16 mouse cellular contexts compared by ENCODE assay signal in genomic region chr11:105557285-105557684, GRCm38 (mm10). TPM values are rescaled to one million over a fixed set of nuclear protein-coding genes. Genes with fewer than 3 reads are reported as not detected.
A peak's percentile ranks its signal among the peaks of the same experiment; 100 is the strongest.
DNase-seq lines count a peak whose midpoint lies in the region; ATAC-seq lines count a peak whose summit lies in the region.
"Had no signal": no experiment of that assay in that cellular context is flagged by ENCODE, and none has a peak within 500 bp of the region (broad histone marks: within the 10 kb centered on the region; RNA-seq: fewer than 3 reads in every experiment).

No protein-coding gene starts in this region.

- no peak for DNase-seq in heart, embryonic 10.5 days (ENCODE audit: low spot score)
- no peak for DNase-seq in heart, adult 9 months (ENCODE audit: low spot score in 2 of 2)
- DNase-seq in brain, adult 2 months (ENCODE audit: low read depth, low spot score), result peak; percentile 61
- DNase-seq in midbrain, embryonic 11.5 days (ENCODE audit: low spot score, missing footprints), result no peak
- DNase-seq in cerebellum, postnatal 36 days, result no peak
- no peak for DNase-seq in cerebellum, postnatal 4 days (ENCODE audit: low spot score in 2 of 2)
- DNase-seq: adrenal gland, postnatal 14 days; cerebellum, adult 11 months; heart, postnatal 14 days; right cerebral cortex, adult 18-20 months had no signal

- ATAC-seq in forebrain, embryonic 13.5 days, result 0 out of 2 replicates have a peak, but pooled peaks have one; percentile 50
- 0 out of 2 replicates have a peak, but pooled peaks have one; percentile 42 for ATAC-seq in midbrain, embryonic 11.5 days (ENCODE audit: low FRiP score)
- ATAC-seq in megakaryocyte progenitor cell, adult 5-6 weeks (replicated peaks; ENCODE audit: poor library complexity), result no peak
- ATAC-seq: intestine, postnatal 0 days had no signal

- H3K4me3 ChIP-seq in heart, embryonic 10.5 days, result no peak overlapping the region
- no peak overlapping the region for H3K4me3 ChIP-seq in forebrain, embryonic 13.5 days
- H3K4me3 ChIP-seq in midbrain, embryonic 11.5 days (ENCODE audit: low read depth, low read length), result no peak overlapping the region
- H3K4me3 ChIP-seq: embryonic facial prominence, embryonic 12.5 days; limb, embryonic 15.5 days had no signal

- no peak overlapping the region for H3K9ac ChIP-seq in forebrain, embryonic 13.5 days
- H3K9ac ChIP-seq in midbrain, embryonic 11.5 days (ENCODE audit: low read length), result no peak overlapping the region
- H3K9ac ChIP-seq: embryonic facial prominence, embryonic 12.5 days; limb, embryonic 15.5 days had no signal

- H3K27ac ChIP-seq in heart, embryonic 10.5 days, result peak overlapping the region; percentile 64; the same call in 1 of the 2 replicates
- no peak overlapping the region for H3K27ac ChIP-seq in forebrain, embryonic 13.5 days
- H3K27ac ChIP-seq in midbrain, embryonic 11.5 days (ENCODE audit: low read depth, low read length), result no peak overlapping the region
- H3K27ac ChIP-seq: embryonic facial prominence, embryonic 12.5 days; limb, embryonic 15.5 days; macrophage had no signal

- no peaks in the 10 kb centered on the region for H3K36me3 ChIP-seq in heart, embryonic 10.5 days
- no peaks in the 10 kb centered on the region for H3K36me3 ChIP-seq in forebrain, embryonic 13.5 days (ENCODE audit: poor library complexity, severe bottlenecking)
- no peaks in the 10 kb centered on the region for H3K36me3 ChIP-seq in midbrain, embryonic 11.5 days (ENCODE audit: control insufficient read depth, insufficient read depth, low read length)
- H3K36me3 ChIP-seq: embryonic facial prominence, embryonic 12.5 days; limb, embryonic 15.5 days had no signal

- no peaks in the 10 kb centered on the region for H3K9me3 ChIP-seq in heart, embryonic 10.5 days
- no peaks in the 10 kb centered on the region for H3K9me3 ChIP-seq in forebrain, embryonic 13.5 days (replicated peaks)
- H3K9me3 ChIP-seq in midbrain, embryonic 11.5 days (ENCODE audit: control insufficient read depth, low read length), result no peaks in the 10 kb centered on the region
- H3K9me3 ChIP-seq: embryonic facial prominence, embryonic 12.5 days; limb, embryonic 15.5 days had no signal

- H3K4me2 ChIP-seq in forebrain, embryonic 13.5 days, result no peak overlapping the region
- H3K4me2 ChIP-seq in midbrain, embryonic 11.5 days, result no peak overlapping the region
- H3K4me2 ChIP-seq: embryonic facial prominence, embryonic 12.5 days; limb, embryonic 15.5 days had no signal

- peaks cover 26% of the 10 kb centered on the region for H3K4me1 ChIP-seq in heart, embryonic 10.5 days
- H3K4me1 ChIP-seq in forebrain, embryonic 13.5 days, result no peaks in the 10 kb centered on the region; the same call in 1 of the 2 replicates
- H3K4me1 ChIP-seq in midbrain, embryonic 11.5 days (ENCODE audit: control insufficient read depth, insufficient read depth, low read length), result no peaks in the 10 kb centered on the region; the same call in 1 of the 2 replicates

- H3K27me3 ChIP-seq in heart, embryonic 10.5 days (ENCODE audit: insufficient read depth, poor library complexity, severe bottlenecking), result no peaks in the 10 kb centered on the region
- H3K27me3 ChIP-seq in forebrain, embryonic 13.5 days, result no peaks in the 10 kb centered on the region
- no peaks in the 10 kb centered on the region for H3K27me3 ChIP-seq in midbrain, embryonic 11.5 days (ENCODE audit: control insufficient read depth, insufficient read depth, low read length)
- H3K27me3 ChIP-seq: embryonic facial prominence, embryonic 12.5 days; limb, embryonic 15.5 days had no signal

- WGBS in heart, embryonic 10.5 days, result 82% methylated on average over 8 of the region's 8 CpGs
- 52% methylated on average over 8 of the region's 8 CpGs for WGBS in forebrain, embryonic 13.5 days
- 72% methylated on average over 8 of the region's 8 CpGs for WGBS in midbrain, embryonic 11.5 days

RNA-seq across cellular contexts. Expression of gene Tanc2, which starts 32.5 kb away (rescaled TPM):
- polyA plus RNA-seq in heart, embryonic 10.5 days (2016; fragmentation: Nextera tagmentation; extraction: Ambion mirVana), result 16.4 and 17.1 TPM in 2 replicates
- polyA plus RNA-seq in forebrain, embryonic 13.5 days (2015; fragmentation: Nextera tagmentation; extraction: Ambion mirVana), result 17.4 and 21.9 TPM in 2 replicates
- polyA plus RNA-seq in midbrain, embryonic 11.5 days (2014; fragmentation: Nextera tagmentation; extraction: Ambion mirVana), result 9.0 and 9.9 TPM in 2 replicates
- total RNA-seq in megakaryocyte progenitor cell, adult 5-6 weeks (2015), result 3.0 and 3.4 TPM in 2 replicates
- total RNA-seq in megakaryocyte progenitor cell, adult 5-6 weeks (2017), result 1.1 and 1.5 TPM in 2 replicates
